Mouse (Mus musculus) heart, postnatal 14 days (tissue): ENCODE measurements around the gene Klc4. TPM values are rescaled to one million over a fixed set of nuclear protein-coding genes. Genes with fewer than 3 reads are reported as not detected.

Source experiments
- DNase-seq, 2 experiments: peaks; one replicate each; pipeline ENCODE4 v3.0.0; 2021 to 2022
- intact Hi-C: fragments of 180-260 bp; cut with DNase I; formaldehyde crosslinking; loops from one replicate; pipeline ENCODE4 v1.15.1; 2025
- long read RNA-seq, 2 experiments: library from polyadenylated mRNA; stranded (forward); transcript quantifications; one replicate each; pipeline ENCODE4 v2.0.0; 2021
- total RNA-seq, 2 experiments: library from RNA; stranded (reverse); gene quantifications; 2 replicates each; pipeline ENCODE4 v1.2.3; 2021

Gene Klc4
- 10 to 100 TPM; 24.5 to 25.3 TPM for total RNA-seq
- long read RNA-seq, experiment 1, transcript Klc4-202 (16 exons, 2,313 nt): major isoform, 9 of 59 reads
- long read RNA-seq, experiment 1, partial matches to known transcripts: 24 of 59 reads
- long read RNA-seq, experiment 1, other reads (novel, unspliced or antisense): 25 of 59 reads
- long read RNA-seq, experiment 2, transcript Klc4-202 (16 exons, 2,313 nt): major isoform, 9 of 46 reads
- long read RNA-seq, experiment 2, partial matches to known transcripts: 13 of 46 reads
- long read RNA-seq, experiment 2, other reads (novel, unspliced or antisense): 21 of 46 reads

- intact Hi-C loops: no loop called here
- peak; percentile 97 to 100 for DNase-seq
Observed at GRCm38 (mm10) chr17:46645561-46646321, at the start of gene Klc4, which contains the start of gene Mrpl2. Klc4 (minus strand) TSS chr17:46646022. Mrpl2 (plus strand) TSS chr17:46646229.

GRCm38 (mm10) chr17:46694517-46695063 lies 48.8 kb upstream of the Klc4 start:
- intact Hi-C loops: no loop called here
- DNase-seq: no peak

- no peak for DNase-seq
- intact Hi-C loops: no loop called here
Observed at GRCm38 (mm10) chr17:46691390-46691789, 45.6 kb upstream of the Klc4 start.

- no peak for DNase-seq
- intact Hi-C loops: no loop called here
Observed at GRCm38 (mm10) chr17:46690665-46691064, 44.8 kb upstream of the Klc4 start.

- intact Hi-C loops: no loop called here
- DNase-seq: no peak
Observed at GRCm38 (mm10) chr17:46685913-46686312, 40.1 kb upstream of the Klc4 start.

GRCm38 (mm10) chr17:46682654-46683389 lies 37.0 kb upstream of the Klc4 start:
- intact Hi-C loops: no loop called here
- no peak for DNase-seq

- intact Hi-C loops: loop anchor here (1.0 to 2.0 kb wide), 2 partner anchors 21 to 33 kb away; no protein-coding TSS in a partner anchor
Observed at GRCm38 (mm10) chr17:46681466-46682118, 35.8 kb upstream of the Klc4 start.

GRCm38 (mm10) chr17:46680760-46681373 lies 35.0 kb upstream of the Klc4 start, which contains the start of gene Klhdc3:
Klhdc3 (minus strand) TSS chr17:46680914.
- peak; percentile 97 for DNase-seq
- intact Hi-C loops: loop anchor here (1.0 to 2.0 kb wide), 2 partner anchors 21 to 32 kb away; no protein-coding TSS in a partner anchor

More at GRCm38 (mm10) chr17:46681466-46682118, 35.8 kb upstream of the Klc4 start:
- DNase-seq: no peak

- intact Hi-C loops: loop anchor here (2.0 kb wide), 1 partner anchor 31 kb away; no protein-coding TSS in a partner anchor
- peak; percentile 59 to 62 for DNase-seq
Observed at GRCm38 (mm10) chr17:46679843-46680759, 34.3 kb upstream of the Klc4 start.

- DNase-seq: no peak
- intact Hi-C loops: no loop called here
Observed at GRCm38 (mm10) chr17:46678911-46679310, 33.1 kb upstream of the Klc4 start.

- intact Hi-C loops: no loop called here
- peak; percentile 37 to 40 for DNase-seq
Observed at GRCm38 (mm10) chr17:46678416-46678815, 32.6 kb upstream of the Klc4 start, which contains the start of gene Mea1. Mea1 (plus strand) TSS chr17:46678793.

GRCm38 (mm10) chr17:46674530-46675283 lies 28.9 kb upstream of the Klc4 start:
- intact Hi-C loops: no loop called here

GRCm38 (mm10) chr17:46673850-46674529 lies 28.2 kb upstream of the Klc4 start, which contains the start of gene Rrp36:
Rrp36 (minus strand) TSS chr17:46674352.
- intact Hi-C loops: no loop called here
- peak; percentile 89 to 95 for DNase-seq

More at GRCm38 (mm10) chr17:46674530-46675283, 28.9 kb upstream of the Klc4 start:
- DNase-seq: no peak

- intact Hi-C loops: no loop called here
- no peak for DNase-seq
Observed at GRCm38 (mm10) chr17:46669911-46670310, 24.1 kb upstream of the Klc4 start.

GRCm38 (mm10) chr17:46667712-46668111 lies 21.9 kb upstream of the Klc4 start:
- peak; percentile 27 to 35 for DNase-seq
- intact Hi-C loops: no loop called here

- DNase-seq: peak in 1 of 2 experiments; percentile 50
- intact Hi-C loops: no loop called here
Observed at GRCm38 (mm10) chr17:46662730-46663129, 16.9 kb upstream of the Klc4 start.

GRCm38 (mm10) chr17:46661981-46662380 lies 16.2 kb upstream of the Klc4 start:
- intact Hi-C loops: no loop called here
- DNase-seq: no peak
